Mouse (Mus musculus) layer of hippocampus, adult 8-10 months (tissue): ENCODE data around the gene Fancg. TPM values are rescaled to one million over a fixed set of nuclear protein-coding genes. Genes with fewer than 3 reads are reported as not detected.

Source experiments
- total RNA-seq, 4 experiments: library from RNA; stranded (reverse); gene quantifications; 2 replicates each; pipeline ENCODE4 v1.2.4; 2022

The Fancg gene
- total RNA-seq, 4 experiments from 2014 or later, result 14.0 to 17.1 (median 15.5) TPM

Other genes starting within 250 kb of the Fancg start
- gene Ccl21a, start 236.5 kb downstream of the Fancg start, total RNA-seq, result not detected
- not detected for gene Fam205a1, start 156.6 kb downstream of the Fancg start, total RNA-seq
- 1 to 10 TPM in 2 of 4 experiments, under 1 TPM in 2; 0.91 to 1.2 (median 1.1) TPM for gene Gm12394, start 153.7 kb downstream of the Fancg start, total RNA-seq
- gene Fam205c, start 136.3 kb downstream of the Fancg start, total RNA-seq, result under 1 TPM in 2 of 4 experiments, not detected in 2; 0.50 to 0.52 TPM
- gene Phf24, start 93.8 kb downstream of the Fancg start, total RNA-seq, result 100 to 1,000 TPM; 148 to 179 (median 158) TPM
- 100 to 1,000 TPM; 162 to 202 (median 187) TPM for gene Dnajb5, start 60.7 kb downstream of the Fancg start, total RNA-seq
- not detected for gene 1700022I11Rik, start 40.9 kb downstream of the Fancg start, total RNA-seq
- 100 to 1,000 TPM; 174 to 191 (median 185) TPM for gene Vcp, start 10.0 kb downstream of the Fancg start, total RNA-seq
- gene Pigo, start 15.3 kb upstream of the Fancg start, total RNA-seq, result 10 to 100 TPM; 24.1 to 37.2 (median 28.9) TPM
- gene Stoml2, start 21.2 kb upstream of the Fancg start, total RNA-seq, result 100 to 1,000 TPM in 2 of 4 experiments, 10 to 100 TPM in 2; 97.9 to 106 (median 100) TPM
- 10 to 100 TPM; 39.8 to 46.0 (median 42.9) TPM for gene Fam214b, start 35.7 kb upstream of the Fancg start, total RNA-seq
- 10 to 100 TPM; 38.3 to 56.8 (median 44.9) TPM for gene Unc13b, start 48.4 kb upstream of the Fancg start, total RNA-seq